15 mouse cellular contexts compared by ENCODE assay signal in genomic region chr2:166186244-166186948, GRCm38 (mm10). TPM values are rescaled to one million over a fixed set of nuclear protein-coding genes. Genes with fewer than 3 reads are reported as not detected.
DNase-seq lines count a peak whose midpoint lies in the region; ATAC-seq lines count a peak whose summit lies in the region.
"Had no signal": no experiment of that assay in that cellular context is flagged by ENCODE, and none has a peak within 500 bp of the region (broad histone marks: within the 10 kb centered on the region; RNA-seq: fewer than 3 reads in every experiment).

No protein-coding gene starts in this region.

- H3K4me3 ChIP-seq in heart, embryonic 16.5 days (ENCODE audit: low read length) = no peak overlapping the region
- H3K4me3 ChIP-seq in hindbrain, embryonic 12.5 days = no peak overlapping the region
- no peak overlapping the region for H3K4me3 ChIP-seq in kidney, embryonic 14.5 days (ENCODE audit: low read length)
- H3K4me3 ChIP-seq in neural tube, embryonic 13.5 days = no peak overlapping the region
- H3K4me3 ChIP-seq: forebrain, embryonic 12.5 days; midbrain, embryonic 15.5 days had no signal

- H3K36me3 ChIP-seq in heart, embryonic 16.5 days (ENCODE audit: control insufficient read depth, insufficient read depth) = no peaks in the 10 kb centered on the region
- no peaks in the 10 kb centered on the region for H3K36me3 ChIP-seq in hindbrain, embryonic 12.5 days
- H3K36me3 ChIP-seq in kidney, embryonic 14.5 days (ENCODE audit: control insufficient read depth, insufficient read depth, low read length) = no peaks in the 10 kb centered on the region
- no peaks in the 10 kb centered on the region for H3K36me3 ChIP-seq in neural tube, embryonic 13.5 days
- H3K36me3 ChIP-seq: forebrain, embryonic 12.5 days; midbrain, embryonic 15.5 days had no signal

- intact Hi-C loops in heart, postnatal 25 days (cut with DNase I) = no loop called here

- WGBS in heart, embryonic 16.5 days = 71% methylated on average over 16 of the region's 16 CpGs
- WGBS in hindbrain, embryonic 12.5 days = 86% methylated on average over 16 of the region's 16 CpGs
- 58% methylated on average over 16 of the region's 16 CpGs for WGBS in kidney, embryonic 14.5 days
- WGBS in neural tube, embryonic 13.5 days = 83% methylated on average over 16 of the region's 16 CpGs

- peaks cover 9% of the 10 kb centered on the region for H3K4me1 ChIP-seq in heart, embryonic 16.5 days (ENCODE audit: control insufficient read depth, insufficient read depth, low read length)
- peaks cover 19% of the 10 kb centered on the region for H3K4me1 ChIP-seq in hindbrain, embryonic 12.5 days
- H3K4me1 ChIP-seq in kidney, embryonic 14.5 days (ENCODE audit: control insufficient read depth, insufficient read depth, low read length) = peaks cover 31% of the 10 kb centered on the region
- peaks cover 45% of the 10 kb centered on the region for H3K4me1 ChIP-seq in neural tube, embryonic 13.5 days (replicated peaks)
- H3K4me1 ChIP-seq: midbrain, embryonic 15.5 days had no signal

- no peak for DNase-seq in heart, postnatal 25 days (ENCODE audit: low spot score)
- no peak for DNase-seq in urinary bladder, postnatal 25 days (ENCODE audit: low spot score)
- no peak for DNase-seq in left cerebral cortex, adult 8-10 months (ENCODE audit: low spot score in 2 of 2)
- no peak for DNase-seq in liver
- DNase-seq: cerebellum, postnatal 14 days; layer of hippocampus, postnatal 36 days; liver, postnatal 0 days; thymus, adult 18-20 months had no signal

- no peaks in the 10 kb centered on the region; the same call in 1 of the 2 replicates for H3K9me3 ChIP-seq in heart, embryonic 16.5 days (replicated peaks; ENCODE audit: control insufficient read depth, low read length)
- no peaks in the 10 kb centered on the region; the same call in 1 of the 2 replicates for H3K9me3 ChIP-seq in hindbrain, embryonic 12.5 days (replicated peaks)
- H3K9me3 ChIP-seq in kidney, embryonic 14.5 days (ENCODE audit: control insufficient read depth, low read length) = no peaks in the 10 kb centered on the region
- no peaks in the 10 kb centered on the region for H3K9me3 ChIP-seq in neural tube, embryonic 13.5 days
- H3K9me3 ChIP-seq: forebrain, embryonic 12.5 days; midbrain, embryonic 15.5 days had no signal

- 0 out of 2 replicates have a peak, but pooled peaks have one; percentile 10 for ATAC-seq in heart, embryonic 16.5 days (replicated peaks; ENCODE audit: extremely low read depth, insufficient read depth, low FRiP score)
- ATAC-seq in hindbrain, embryonic 12.5 days (ENCODE audit: low FRiP score) = no peak
- ATAC-seq in kidney, embryonic 14.5 days (ENCODE audit: low FRiP score, low TSS enrichment) = no peak
- ATAC-seq in neural tube, embryonic 13.5 days (ENCODE audit: low read depth) = no peak
- ATAC-seq: CD4-positive, CD25-positive, alpha-beta regulatory T cell, adult 4 months; liver, postnatal 0 days; midbrain, embryonic 15.5 days had no signal

- no peak overlapping the region for H3K9ac ChIP-seq in heart, embryonic 16.5 days (ENCODE audit: low read length)
- no peak overlapping the region; the same call in 1 of the 2 replicates for H3K9ac ChIP-seq in hindbrain, embryonic 12.5 days
- H3K9ac ChIP-seq in kidney, embryonic 14.5 days (ENCODE audit: low read depth, low read length) = no peak overlapping the region
- no peak overlapping the region for H3K9ac ChIP-seq in neural tube, embryonic 13.5 days
- H3K9ac ChIP-seq: forebrain, embryonic 12.5 days; liver, postnatal 0 days; midbrain, embryonic 15.5 days had no signal

- no peaks in the 10 kb centered on the region for H3K27me3 ChIP-seq in heart, embryonic 16.5 days (ENCODE audit: control insufficient read depth, insufficient read depth, low read length)
- peaks cover 20% of the 10 kb centered on the region for H3K27me3 ChIP-seq in hindbrain, embryonic 12.5 days
- H3K27me3 ChIP-seq in kidney, embryonic 14.5 days (ENCODE audit: control insufficient read depth, insufficient read depth, low read length) = no peaks in the 10 kb centered on the region
- H3K27me3 ChIP-seq in neural tube, embryonic 13.5 days = peaks cover 28% of the 10 kb centered on the region
- H3K27me3 ChIP-seq: midbrain, embryonic 15.5 days had no signal

- no peak overlapping the region for H3K4me2 ChIP-seq in heart, embryonic 16.5 days (ENCODE audit: low read depth, low read length)
- no peak overlapping the region for H3K4me2 ChIP-seq in hindbrain, embryonic 12.5 days (replicated peaks)
- no peak overlapping the region for H3K4me2 ChIP-seq in kidney, embryonic 14.5 days (replicated peaks; ENCODE audit: low read depth, low read length)
- no peak overlapping the region for H3K4me2 ChIP-seq in neural tube, embryonic 13.5 days
- H3K4me2 ChIP-seq: forebrain, embryonic 12.5 days; midbrain, embryonic 15.5 days had no signal

- H3K27ac ChIP-seq in heart, embryonic 16.5 days (ENCODE audit: low read length) = peak overlapping the region; percentile 13; the same call in 1 of the 2 replicates
- H3K27ac ChIP-seq in hindbrain, embryonic 12.5 days = peak overlapping the region; percentile 60
- peak overlapping the region; percentile 53 for H3K27ac ChIP-seq in kidney, embryonic 14.5 days (ENCODE audit: low read depth, low read length)
- peak overlapping the region; percentile 81 for H3K27ac ChIP-seq in neural tube, embryonic 13.5 days (replicated peaks)
- H3K27ac ChIP-seq: forebrain, embryonic 12.5 days; midbrain, embryonic 15.5 days had no signal

RNA-seq across cellular contexts. Expression of gene Sulf2, which starts 30.9 kb away (rescaled TPM):
- polyA plus RNA-seq in heart, embryonic 16.5 days (2015; fragmentation: Nextera tagmentation; extraction: Ambion mirVana) = 61.8 and 73.3 TPM in 2 replicates
- 10 to 100 TPM; 48.7 to 54.3 TPM for total RNA-seq in heart, postnatal 25 days (2021)
- polyA plus RNA-seq in hindbrain, embryonic 12.5 days (2016; fragmentation: Nextera tagmentation; extraction: Ambion mirVana) = 185 and 186 TPM in 2 replicates
- polyA plus RNA-seq in kidney, embryonic 14.5 days (2014; fragmentation: Nextera tagmentation; extraction: Ambion mirVana) = 69.3 and 80.4 TPM in 2 replicates
- 116 and 122 TPM in 2 replicates for polyA plus RNA-seq in neural tube, embryonic 13.5 days (2015; fragmentation: Nextera tagmentation; extraction: Ambion mirVana)
- 10 to 100 TPM; 87.4 to 91.5 (median 88.6) TPM for total RNA-seq in left cerebral cortex, adult 8-10 months (2022)

Comparison
In these comparisons a context has a peak if more than half of its experiments do, and no peak if none do; other contexts are left out.
1. H3K27ac ChIP-seq: peak in every context shown above with its lines; median percentile 81 in neural tube, embryonic 13.5 days; 60 in hindbrain, embryonic 12.5 days; 53 in kidney, embryonic 14.5 days; 13 in heart, embryonic 16.5 days.